Mouse (Mus musculus) lung, postnatal 36 days (tissue): ENCODE data around the gene Grhl1.
"Not testable (repeated sequence)": the region's sequence is repeated elsewhere in the genome, so short reads cannot be mapped to it uniquely, and the experiment has no call there.

Experiments
- DNase-seq: peaks from one replicate; pipeline ENCODE4 v3.0.0; 2022; ENCODE audit warnings: mixed read lengths

Gene Grhl1

GRCm38 (mm10) chr12:24592956-24593672 lies 21.0 kb downstream of the Grhl1 start:
- DNase-seq, result peak; percentile 92

DNA sequence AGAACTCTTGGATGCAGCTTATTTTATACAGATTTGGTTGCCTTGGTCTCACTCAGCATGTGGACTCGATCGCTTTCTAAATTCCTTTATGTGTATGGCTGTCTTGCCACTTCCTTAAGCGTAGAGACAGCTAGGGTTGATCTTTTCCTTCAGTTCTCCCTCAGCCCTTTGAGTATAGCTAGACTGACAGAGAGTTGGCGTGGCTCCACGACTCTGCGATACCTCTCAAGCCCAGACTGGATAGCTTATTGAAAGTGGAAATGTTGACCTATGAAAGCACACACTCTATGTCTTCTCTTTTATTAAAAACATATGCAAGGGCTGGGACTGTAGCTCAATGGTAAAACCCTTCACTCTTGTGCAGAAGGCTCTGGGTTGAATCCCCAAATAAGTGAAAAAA lies 25.3 kb downstream of the Grhl1 start:
- no peak for DNase-seq

DNA sequence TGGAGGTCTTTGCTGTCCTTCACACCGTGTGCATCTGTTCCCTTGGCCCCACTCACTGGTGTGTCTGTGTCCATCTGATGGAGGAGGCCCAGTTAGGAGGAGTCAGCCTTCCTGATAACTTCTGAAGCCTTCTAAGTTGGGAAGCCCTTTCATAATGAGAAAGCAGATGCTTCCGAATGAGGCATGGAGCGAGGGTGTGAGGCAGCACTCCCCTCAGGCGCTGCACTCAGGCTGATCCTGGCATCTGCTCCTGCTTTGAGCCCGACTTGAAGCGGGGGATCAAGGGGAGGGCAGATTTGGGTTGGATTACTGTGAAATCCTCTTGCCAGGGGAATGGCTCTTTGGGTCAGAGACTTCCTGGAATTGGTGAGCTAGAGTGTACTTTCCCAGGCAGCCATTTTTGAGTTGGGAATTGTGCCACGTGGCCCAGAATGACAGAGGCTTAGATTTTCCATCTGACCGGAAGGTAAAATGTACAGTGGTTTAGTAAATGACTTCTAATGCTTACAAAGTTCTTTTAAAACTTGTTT lies 27.3 kb downstream of the Grhl1 start:
- no peak for DNase-seq

GRCm38 (mm10) chr12:24600074-24600473 lies 28.0 kb downstream of the Grhl1 start:
- no peak for DNase-seq

DNA sequence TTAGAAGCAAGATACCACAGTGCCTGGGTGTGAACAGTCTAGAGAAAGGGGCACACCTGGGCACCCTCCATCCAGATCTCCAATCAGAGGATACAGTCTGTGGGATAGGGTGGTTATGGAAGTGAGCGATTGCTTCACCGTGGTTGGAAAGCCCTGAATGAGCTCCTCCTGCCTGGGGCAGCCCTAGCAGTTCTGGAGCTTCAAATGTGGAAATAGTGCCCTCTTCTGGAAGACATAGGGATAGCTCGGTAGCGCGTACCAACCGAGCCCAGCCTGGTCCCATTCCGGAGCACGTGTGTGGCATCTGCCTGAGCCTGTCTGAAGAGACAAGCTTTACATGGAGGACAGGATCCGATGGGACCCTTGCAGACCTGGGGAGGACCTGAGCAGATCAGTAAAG lies 28.7 kb downstream of the Grhl1 start:
- DNase-seq, result peak; percentile 89

DNA sequence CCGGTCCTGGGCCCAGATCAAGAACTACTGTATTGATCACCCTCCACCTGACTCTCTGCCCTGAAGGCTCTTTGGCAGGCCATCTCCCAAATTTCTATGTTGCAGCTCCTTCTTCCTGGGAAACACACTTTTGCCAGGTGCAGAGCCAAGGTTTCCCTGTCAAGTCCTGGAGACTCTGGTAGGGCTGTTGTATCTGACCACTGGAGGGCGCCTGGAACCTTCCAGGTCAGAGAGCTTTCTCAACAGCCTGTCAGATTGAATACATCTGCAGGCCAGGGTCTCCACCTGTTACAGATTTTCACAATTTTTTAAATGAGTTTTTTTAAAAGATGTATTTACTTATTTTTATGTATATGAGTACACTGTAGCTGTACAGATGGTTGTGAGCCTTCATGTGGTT lies 31.2 kb downstream of the Grhl1 start:
- DNase-seq, result peak; percentile 87

GRCm38 (mm10) chr12:24606166-24606565 lies 34.1 kb downstream of the Grhl1 start:
- DNase-seq, result no peak

DNA sequence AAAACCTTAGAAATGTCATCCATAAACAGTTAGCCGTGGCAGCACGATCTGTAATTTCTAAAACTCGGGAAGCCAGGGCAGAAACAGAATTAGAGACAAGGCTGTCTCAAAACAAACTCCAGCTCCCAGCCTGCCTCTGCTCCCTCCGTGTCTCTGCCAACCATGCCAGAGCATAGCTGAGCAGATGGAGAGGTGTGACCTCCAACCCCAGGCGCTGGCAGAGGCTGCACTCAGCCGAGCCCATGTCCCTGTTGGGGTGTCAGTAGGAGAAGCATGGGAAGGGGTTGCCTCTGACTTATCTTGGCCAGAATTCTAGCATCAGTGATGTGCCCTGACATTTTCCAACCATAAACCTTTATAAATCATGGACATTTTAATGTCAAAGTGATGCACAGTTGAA lies 40.5 kb downstream of the Grhl1 start:
- no peak for DNase-seq

- no peak for DNase-seq
Measured at GRCm38 (mm10) chr12:24614452-24615075, 42.5 kb downstream of the Grhl1 start.

GRCm38 (mm10) chr12:24615140-24615539 lies 43.1 kb downstream of the Grhl1 start:
- no peak for DNase-seq

DNA sequence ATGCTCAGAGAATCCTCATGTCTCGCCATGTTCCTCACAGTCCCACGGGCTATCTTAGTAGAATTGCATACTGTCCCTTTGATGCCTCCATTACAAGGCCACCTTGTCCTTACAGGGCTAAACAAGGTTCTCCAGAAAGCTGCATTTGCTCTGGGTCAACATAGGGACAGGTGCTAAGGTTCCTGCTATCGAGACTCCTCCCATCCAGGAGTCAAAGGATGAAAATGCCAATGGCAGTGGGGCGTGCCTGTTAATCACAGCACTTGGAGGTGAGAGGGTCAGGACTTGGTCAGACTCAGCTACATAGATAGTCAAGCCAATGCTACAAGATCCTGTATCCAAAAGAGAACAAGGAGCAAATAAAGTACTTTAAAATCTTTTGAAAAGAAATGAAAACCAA lies 47.4 kb downstream of the Grhl1 start:
- no peak for DNase-seq

- DNase-seq, result no peak
Measured at GRCm38 (mm10) chr12:24623486-24624251, 51.6 kb downstream of the Grhl1 start.

GRCm38 (mm10) chr12:24626401-24626800 lies 54.3 kb downstream of the Grhl1 start:
- no peak for DNase-seq

DNA sequence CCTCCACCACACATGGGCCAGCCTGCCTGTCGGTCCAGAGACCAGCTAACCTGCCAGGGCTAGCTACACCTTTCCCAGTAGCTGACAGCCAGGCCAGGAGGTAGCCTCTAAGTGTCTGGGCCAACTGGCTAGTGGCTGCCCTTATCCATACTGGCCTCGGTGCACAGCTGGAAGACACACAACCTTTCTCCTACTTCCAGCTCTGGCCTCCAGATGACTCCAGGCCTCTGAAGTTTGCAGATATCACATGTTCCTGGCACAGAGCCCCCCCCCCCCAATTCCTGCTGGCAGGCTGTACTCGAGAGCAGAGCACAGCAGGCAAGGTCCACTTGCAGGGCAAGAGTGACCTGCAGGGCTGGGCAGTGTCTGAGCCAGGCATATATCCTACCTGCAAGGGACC lies 55.1 kb downstream of the Grhl1 start:
- no peak for DNase-seq

- peak; percentile 87 for DNase-seq
Measured at GRCm38 (mm10) chr12:24630220-24630619, 58.1 kb downstream of the Grhl1 start.

DNA sequence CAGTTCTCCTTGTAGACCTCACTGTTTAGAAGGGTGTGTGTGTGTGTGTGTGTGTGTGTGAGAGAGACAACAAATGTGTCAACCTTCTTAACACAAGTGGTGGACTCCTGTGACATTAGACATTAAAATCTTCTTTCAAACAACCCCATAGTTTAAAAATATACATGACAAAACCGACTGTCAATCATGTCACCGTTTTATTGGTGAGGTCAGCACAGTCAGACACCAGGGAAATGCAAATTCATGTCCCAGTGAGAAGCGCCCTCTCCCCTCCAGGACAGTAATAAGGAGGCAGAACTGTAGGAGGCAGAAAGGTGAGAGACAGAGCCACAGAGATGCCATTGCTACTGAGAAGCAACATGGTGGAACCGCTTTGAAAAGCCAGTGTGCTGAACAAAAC lies 60.3 kb downstream of the Grhl1 start:
- no peak for DNase-seq

DNA sequence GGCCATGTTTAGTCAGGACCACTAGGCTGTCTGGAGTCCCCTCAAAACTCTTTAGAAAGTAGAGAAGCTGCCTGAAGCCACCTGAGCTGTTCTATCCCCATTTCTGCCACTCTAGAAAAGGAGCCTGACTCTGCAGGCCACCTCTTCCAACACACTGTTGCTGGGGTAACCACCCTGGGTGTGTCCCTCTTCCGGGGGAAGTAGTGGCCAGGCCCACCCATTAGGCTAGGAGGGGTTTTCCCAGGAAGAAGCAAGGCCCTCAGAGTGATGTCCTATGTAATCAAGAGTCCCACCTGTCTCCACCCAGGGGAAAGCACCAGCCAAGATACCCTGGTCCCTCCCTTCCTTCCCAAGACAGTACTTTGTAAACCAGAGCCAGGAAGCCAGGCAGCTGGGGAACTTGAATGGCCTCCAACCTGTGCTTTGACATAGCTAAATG lies 61.7 kb downstream of the Grhl1 start:
- DNase-seq, result peak; percentile 74

- DNase-seq, result no peak
Measured at GRCm38 (mm10) chr12:24634212-24634611, 62.1 kb downstream of the Grhl1 start.

DNA sequence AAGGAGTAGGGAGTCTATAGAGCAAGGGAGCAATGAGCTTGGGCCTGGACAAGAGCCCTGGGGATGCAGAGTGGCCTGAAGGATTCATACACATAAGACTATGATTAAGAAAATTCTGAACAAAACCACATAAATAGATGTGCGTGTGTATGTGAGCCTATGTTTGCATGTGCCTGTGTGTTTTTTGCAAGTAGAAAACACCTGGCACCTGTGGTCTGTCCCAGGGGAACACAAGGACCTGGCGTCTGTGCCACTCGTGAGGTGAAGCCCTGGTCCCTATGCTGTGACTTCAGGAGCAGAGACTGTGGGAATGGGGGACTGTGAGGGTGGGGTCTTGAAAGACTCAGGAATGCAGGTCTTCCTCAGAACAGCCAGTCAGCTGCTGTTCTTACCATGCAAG lies 62.6 kb downstream of the Grhl1 start:
- no peak for DNase-seq

GRCm38 (mm10) chr12:24638787-24639186 lies 66.7 kb downstream of the Grhl1 start:
- DNase-seq, result not testable (repeated sequence)

DNA sequence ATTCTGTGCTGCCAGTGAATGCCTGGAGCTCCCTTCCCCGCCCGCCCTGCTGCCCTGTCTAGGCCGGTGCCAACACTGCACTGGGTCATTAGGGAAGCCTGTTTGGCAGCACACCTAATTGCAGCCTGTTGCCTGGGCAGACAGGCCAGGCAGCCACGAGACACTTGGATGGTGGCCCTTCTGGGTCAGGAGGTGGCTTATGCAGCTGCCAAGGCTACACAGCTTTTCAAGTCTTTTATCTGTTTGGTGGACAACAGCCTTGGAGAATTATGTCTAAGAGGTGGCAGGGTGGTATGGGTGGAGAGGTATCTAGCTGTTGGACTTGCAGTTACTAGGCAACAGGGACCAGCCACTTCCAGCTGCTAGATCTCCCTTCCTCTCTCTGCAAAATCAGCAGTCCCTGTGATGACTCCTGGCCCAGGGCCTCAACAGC lies 70.3 kb downstream of the Grhl1 start:
- peak; percentile 74 for DNase-seq

GRCm38 (mm10) chr12:24644125-24644571 lies 72.1 kb downstream of the Grhl1 start:
- peak; percentile 76 for DNase-seq

GRCm38 (mm10) chr12:24645901-24646300 lies 73.8 kb downstream of the Grhl1 start:
- DNase-seq, result no peak
